Mouse (Mus musculus) small intestine, adult 2 months (tissue): ENCODE results near the gene Kctd8. TPM values are rescaled to one million over a fixed set of nuclear protein-coding genes. Genes with fewer than 3 reads are reported as not detected.
"Not testable (repeated sequence)": the region's sequence is repeated elsewhere in the genome, so short reads cannot be mapped to it uniquely, and the experiment has no call there.

Experiments
- H3K27ac ChIP-seq: fragments of 200-500 bp; 2 replicates; pipeline ENCODE4 v1.5.1; 2012; ENCODE audit warnings: low read depth, low read length, control low read depth, inconsistent platforms; ENCODE audit not compliant: insufficient read depth
- H3K27me3 ChIP-seq: fragments of 200-500 bp; 2 replicates; pipeline ENCODE4 v1.6.1; 2012; ENCODE audit warnings: mild to moderate bottlenecking, moderate library complexity, low read length, inconsistent platforms; ENCODE audit not compliant: control insufficient read depth, insufficient read depth
- H3K36me3 ChIP-seq: fragments of 200-500 bp; 2 replicates; pipeline ENCODE4 v1.6.1; 2012; ENCODE audit warnings: mild to moderate bottlenecking, low read length, control low read depth, inconsistent platforms; ENCODE audit not compliant: control insufficient read depth, insufficient read depth
- H3K4me1 ChIP-seq: fragments of 200-500 bp; 2 replicates; pipeline ENCODE4 v1.6.1; 2012; ENCODE audit warnings: low read length, inconsistent platforms, mixed read lengths; ENCODE audit not compliant: control insufficient read depth, insufficient read depth, insufficient read length
- H3K4me3 ChIP-seq: fragments of 200-500 bp; 2 replicates; pipeline ENCODE4 v1.5.1; 2012; ENCODE audit warnings: low read depth, mild to moderate bottlenecking, control low read depth, inconsistent platforms, low read length, moderate library complexity
- CTCF ChIP-seq: fragments of 200-500 bp; IDR thresholded peaks from 2 replicates; pipeline ENCODE4 v1.5.1; 2012; ENCODE audit warnings: low read depth, mild to moderate bottlenecking, control low read depth, inconsistent platforms, low read length, moderate library complexity, mixed read lengths; ENCODE audit not compliant: insufficient replicate concordance, insufficient read length; ENCODE audit errors: extremely low read depth
- POLR2A ChIP-seq: fragments of 200-500 bp; IDR thresholded peaks from 2 replicates; pipeline ENCODE4 v1.6.1; 2012; ENCODE audit warnings: low read depth, mild to moderate bottlenecking, control low read depth, inconsistent platforms, low read length, moderate library complexity
- WGBS: fragments of 180-500 bp; shearing (Covaris S2); methylation state at CpG from one replicate; pipeline ENCODE4 v1.1.7; 2018; 5-methylcytosine and 5-hydroxymethylcytosine counted together
- polyA plus RNA-seq: library from polyadenylated mRNA; depleted of rRNA; stranded (reverse); fragments of >200 nt; gene quantifications from 2 replicates; pipeline ENCODE4 v1.2.3, GENCODE M21; 2012

Gene Kctd8
- polyA plus RNA-seq, 1 experiment, result 0.27 TPM

GRCm38 (mm10) chr5:69233560-69233959, 107.9 kb downstream of the Kctd8 start:
- no peaks in the 10 kb centered on the region for H3K36me3 ChIP-seq
- no peaks in the 10 kb centered on the region for H3K4me1 ChIP-seq
- H3K4me3 ChIP-seq, result no peak overlapping the region
- H3K27ac ChIP-seq, result no peak overlapping the region
- WGBS, result 63% methylated on average over 4 of the region's 4 CpGs
- TF ChIP-seq POLR2A (no peak), CTCF (no peak)
- no peaks in the 10 kb centered on the region for H3K27me3 ChIP-seq

- H3K27me3 ChIP-seq, H3K36me3 ChIP-seq, H3K4me3 ChIP-seq, H3K4me1 ChIP-seq, H3K27ac ChIP-seq: not testable (repeated sequence)
- WGBS, result 92% methylated on average over 1 of the region's 1 CpGs
Measured at GRCm38 (mm10) chr5:69231649-69232048, 109.8 kb downstream of the Kctd8 start.

- Histone ChIP-seq H3K36me3 (no peaks in the 10 kb centered on the region), H3K4me3 (no peak overlapping the region), H3K27me3 (no peaks in the 10 kb centered on the region), H3K4me1 (no peaks in the 10 kb centered on the region), H3K27ac (no peak overlapping the region)
- TF ChIP-seq CTCF, result no peak
- TF ChIP-seq POLR2A, result no peak
- 91% methylated on average over 2 of the region's 2 CpGs for WGBS
Measured at GRCm38 (mm10) chr5:69227147-69227546, 114.3 kb downstream of the Kctd8 start.

GRCm38 (mm10) chr5:69222608-69223007, 118.9 kb downstream of the Kctd8 start:
- H3K4me3 ChIP-seq, result no peak overlapping the region
- 65% methylated on average over 1 of the region's 1 CpGs for WGBS
- no peaks in the 10 kb centered on the region for H3K36me3 ChIP-seq
- no peaks in the 10 kb centered on the region for H3K27me3 ChIP-seq
- H3K4me1 ChIP-seq, result no peaks in the 10 kb centered on the region
- TF ChIP-seq POLR2A (no peak), CTCF (no peak)
- H3K27ac ChIP-seq, result no peak overlapping the region

GRCm38 (mm10) chr5:69215216-69215615, 126.3 kb downstream of the Kctd8 start:
- TF ChIP-seq CTCF (no peak), POLR2A (no peak)
- H3K4me1 ChIP-seq, result no peaks in the 10 kb centered on the region
- H3K27me3 ChIP-seq, result no peaks in the 10 kb centered on the region
- H3K27ac ChIP-seq, result no peak overlapping the region
- H3K4me3 ChIP-seq, result no peak overlapping the region
- H3K36me3 ChIP-seq, result no peaks in the 10 kb centered on the region
- 68% methylated on average over 3 of the region's 3 CpGs for WGBS

- TF ChIP-seq CTCF (no peak), POLR2A (no peak)
- H3K27me3 ChIP-seq, result no peaks in the 10 kb centered on the region
- no peaks in the 10 kb centered on the region for H3K36me3 ChIP-seq
- no peaks in the 10 kb centered on the region for H3K4me1 ChIP-seq
- no peak overlapping the region for H3K27ac ChIP-seq
- H3K4me3 ChIP-seq, result no peak overlapping the region
Measured at GRCm38 (mm10) chr5:69209401-69209800, 132.1 kb downstream of the Kctd8 start.

- Histone ChIP-seq H3K36me3 (no peaks in the 10 kb centered on the region), H3K27ac (no peak overlapping the region), H3K27me3 (no peaks in the 10 kb centered on the region), H3K4me3 (no peak overlapping the region), H3K4me1 (no peaks in the 10 kb centered on the region)
- WGBS, result 63% methylated on average over 2 of the region's 2 CpGs
- no peak for TF ChIP-seq POLR2A
- TF ChIP-seq CTCF, result no peak
Measured at GRCm38 (mm10) chr5:69207713-69208112, 133.8 kb downstream of the Kctd8 start.

- WGBS, result 79% methylated on average over 4 of the region's 4 CpGs
Measured at GRCm38 (mm10) chr5:69159897-69160509, 181.5 kb downstream of the Kctd8 start.

More at GRCm38 (mm10) chr5:69159897-69160509, 181.5 kb downstream of the Kctd8 start:
- Histone ChIP-seq H3K4me1 (no peaks in the 10 kb centered on the region), H3K36me3 (no peaks in the 10 kb centered on the region), H3K27me3 (no peaks in the 10 kb centered on the region), H3K4me3 (no peak overlapping the region), H3K27ac (no peak overlapping the region)
- TF ChIP-seq POLR2A (no peak), CTCF (no peak)
